Mouse (Mus musculus) midbrain, postnatal 0 days (tissue): ENCODE data around the gene Cyp2u1. TPM values are rescaled to one million over a fixed set of nuclear protein-coding genes. Genes with fewer than 3 reads are reported as not detected.

Experiments used
- ATAC-seq: fragments of 200-750 bp; cut with Nextera tagmentation; 2 replicates; pipeline ENCODE4 v1.8.0; 2017; ENCODE audit warnings: moderate number of reproducible peaks, mild to moderate bottlenecking, moderate TSS enrichment, moderate library complexity; ENCODE audit not compliant: low FRiP score
- DNase-seq: peaks from one replicate; pipeline ENCODE4 v3.0.0-alpha.2; 2015; ENCODE audit warnings: low spot score
- H3K27ac ChIP-seq: fragments of 300-500 bp; sonication (generic); 2 replicates; pipeline ENCODE4 v1.5.1; 2014; ENCODE audit warnings: low read depth, mild to moderate bottlenecking, low read length, mixed read lengths
- H3K27me3 ChIP-seq: fragments of 300-500 bp; sonication (generic); 2 replicates; pipeline ENCODE4 v1.6.1; 2014; ENCODE audit warnings: low read length, control low read depth, mixed read lengths; ENCODE audit not compliant: insufficient read depth
- H3K36me3 ChIP-seq: fragments of 300-500 bp; sonication (generic); 2 replicates; pipeline ENCODE4 v1.6.1; 2014; ENCODE audit warnings: low read length, control low read depth, mixed read lengths; ENCODE audit not compliant: insufficient read depth
- H3K4me1 ChIP-seq: fragments of 300-500 bp; sonication (generic); 2 replicates; pipeline ENCODE4 v1.6.1; 2014; ENCODE audit warnings: mild to moderate bottlenecking, control low read depth, antibody characterized with exemption, low read length, mixed read lengths; ENCODE audit not compliant: insufficient read depth
- H3K4me2 ChIP-seq: fragments of 300-500 bp; sonication (generic); 2 replicates; pipeline ENCODE4 v1.6.1; 2014; ENCODE audit warnings: low read depth, mild to moderate bottlenecking, low read length, mixed read lengths; ENCODE audit not compliant: poor library complexity, severe bottlenecking
- H3K4me3 ChIP-seq: fragments of 300-500 bp; sonication (generic); 2 replicates; pipeline ENCODE4 v1.5.1; 2014; ENCODE audit warnings: low read depth, mild to moderate bottlenecking, low read length, moderate library complexity
- H3K9ac ChIP-seq: fragments of 300-500 bp; sonication (generic); replicated peaks from 2 replicates; pipeline ENCODE4 v1.6.1; 2014; ENCODE audit warnings: mild to moderate bottlenecking, low read length, moderate library complexity, mixed read lengths; ENCODE audit not compliant: poor library complexity, severe bottlenecking
- H3K9me3 ChIP-seq: fragments of 300-500 bp; sonication (generic); 2 replicates; pipeline ENCODE4 v1.6.1; 2016; ENCODE audit warnings: low read length, control low read depth
- CTCF ChIP-seq: IDR thresholded peaks from 2 replicates; pipeline ENCODE4 v1.5.1; 2016; ENCODE audit warnings: antibody characterized with exemption, mild to moderate bottlenecking
- WGBS: fragments of 180-500 bp; shearing (Covaris S2); extraction: QIAGEN DNeasy Blood & Tissue Kit; methylation state at CpG from one replicate; pipeline ENCODE4 v1.1.7; 2014; 5-methylcytosine and 5-hydroxymethylcytosine counted together
- polyA plus RNA-seq: library from polyadenylated mRNA; unstranded; fragments of >200 nt; fragmentation: Nextera tagmentation; extraction: Ambion mirVana; gene quantifications from 2 replicates; pipeline ENCODE4 v1.2.1, GENCODE M21; 2015
- total RNA-seq: library from RNA; depleted of rRNA; stranded (reverse); fragments of >200 nt; gene quantifications from 2 replicates; pipeline ENCODE4 v1.2.3, GENCODE M21; 2014; rRNA removed

Gene Cyp2u1
- 15.2 and 17.6 TPM in 2 replicates for total RNA-seq
- polyA plus RNA-seq = 14.0 and 14.3 TPM in 2 replicates

DNA sequence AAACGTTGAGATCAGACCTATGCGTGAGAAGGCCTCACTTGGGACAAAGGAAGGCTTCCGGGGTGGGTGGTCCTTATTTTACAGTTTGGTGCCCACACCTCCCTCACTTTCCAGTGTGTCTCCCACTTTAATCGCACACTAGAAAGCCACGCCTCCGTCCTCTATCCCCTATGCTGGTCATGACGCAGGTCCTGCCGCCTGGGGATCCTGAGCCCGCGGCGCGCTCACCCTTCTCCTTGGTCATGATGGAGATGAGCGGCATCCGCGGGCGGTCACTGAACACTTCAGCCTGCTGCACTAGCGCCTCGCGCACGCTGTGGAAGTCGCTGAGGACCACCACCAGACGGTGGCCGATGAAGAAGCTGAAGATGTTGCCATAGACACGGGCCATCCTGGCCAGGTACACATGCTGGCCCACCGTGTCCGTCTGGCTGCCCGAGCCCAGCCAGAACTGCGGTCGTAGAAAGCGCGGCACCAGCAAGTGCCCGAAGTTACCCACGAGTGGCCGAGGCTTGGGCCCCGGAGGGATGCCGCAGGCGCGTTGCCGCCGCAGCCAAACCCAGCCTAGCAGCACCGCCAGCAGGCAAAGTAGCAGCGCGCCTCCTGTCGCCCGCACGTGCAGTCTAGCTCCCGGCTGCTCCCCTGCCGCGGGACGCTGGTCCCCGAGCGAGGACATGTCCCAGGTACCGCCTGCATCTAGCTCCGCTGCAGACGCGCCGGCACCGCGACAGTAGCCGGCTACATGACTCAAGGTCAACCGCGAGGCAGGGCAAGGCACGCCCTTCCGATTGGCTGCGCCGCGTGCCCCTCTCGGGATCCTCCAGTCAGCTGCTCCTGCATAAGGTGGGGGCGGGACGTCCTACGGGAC is at the start of gene Cyp2u1:
TSS of gene Cyp2u1 (minus strand) at position 776 of the 868 bp plus-strand sequence.
- peak; percentile 97 for ATAC-seq
- Histone ChIP-seq H3K36me3 (peaks cover under 1% of the 10 kb centered on the region; the same call in 1 of the 2 replicates), H3K4me3 (peak within 1 kb of the TSS; percentile 82), H3K4me2 (peak within 1 kb of the TSS; percentile 78), H3K27me3 (no peaks in the 10 kb centered on the region), H3K27ac (peak within 1 kb of the TSS; percentile 78), H3K9me3 (no peaks in the 10 kb centered on the region), H3K9ac (peak within 1 kb of the TSS; percentile 76), H3K4me1 (peaks cover 5% of the 10 kb centered on the region)
- DNase-seq = peak; percentile 92
- 1% methylated on average over 71 of the region's 71 CpGs for WGBS
- peak; percentile 49 for TF ChIP-seq CTCF

DNA sequence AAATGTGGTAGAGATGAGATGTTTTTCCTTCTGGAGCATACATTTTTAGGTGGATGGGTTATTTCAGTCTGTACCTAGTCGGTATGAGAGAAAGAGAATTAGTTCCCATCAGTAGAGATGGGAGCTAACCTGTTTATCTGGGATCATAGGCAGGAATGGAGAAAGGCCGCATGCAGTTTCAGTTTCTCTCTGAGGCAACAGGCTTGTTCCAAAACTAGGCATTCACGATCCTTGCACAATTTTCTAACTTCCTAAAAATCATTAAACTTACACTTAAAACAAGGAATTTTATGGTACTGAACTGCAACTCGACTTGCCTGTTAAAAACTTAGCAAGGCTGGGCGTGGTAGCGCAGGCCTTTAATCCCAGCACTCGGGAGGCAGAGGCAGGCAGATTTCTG is 47.5 kb upstream of the Cyp2u1 start:
- ATAC-seq (no peak), DNase-seq (no peak)
- H3K9me3 ChIP-seq = no peaks in the 10 kb centered on the region
- no peaks in the 10 kb centered on the region for H3K36me3 ChIP-seq
- H3K27me3 ChIP-seq = no peaks in the 10 kb centered on the region
- 91% methylated on average over 7 of the region's 7 CpGs for WGBS
- H3K4me2 ChIP-seq = no peak overlapping the region
- TF ChIP-seq CTCF = no peak
- H3K4me3 ChIP-seq = no peak overlapping the region
- no peak overlapping the region for H3K9ac ChIP-seq
- no peaks in the 10 kb centered on the region for H3K4me1 ChIP-seq
- H3K27ac ChIP-seq = no peak overlapping the region

DNA sequence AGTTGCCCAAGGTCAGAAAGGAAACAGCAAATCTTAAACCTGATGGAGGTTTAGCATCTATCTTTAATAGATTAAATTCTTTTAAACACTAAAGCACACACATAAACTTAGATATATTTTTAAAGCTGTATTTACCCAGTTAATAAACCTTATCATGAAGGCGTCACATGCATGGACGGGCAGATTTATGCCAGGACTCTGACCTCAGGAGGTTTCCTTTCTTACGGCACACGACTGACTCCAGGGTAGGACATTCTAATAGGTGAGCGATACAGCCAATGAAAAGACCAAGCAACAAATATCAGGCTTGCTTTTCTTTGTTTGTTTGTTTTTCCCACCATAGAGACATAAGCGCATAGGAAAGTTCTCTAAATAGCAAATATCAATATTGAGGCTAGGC is 46.0 kb upstream of the Cyp2u1 start:
- H3K9me3 ChIP-seq = no peaks in the 10 kb centered on the region
- no peak for ATAC-seq
- WGBS = 85% methylated on average over 6 of the region's 6 CpGs

DNA sequence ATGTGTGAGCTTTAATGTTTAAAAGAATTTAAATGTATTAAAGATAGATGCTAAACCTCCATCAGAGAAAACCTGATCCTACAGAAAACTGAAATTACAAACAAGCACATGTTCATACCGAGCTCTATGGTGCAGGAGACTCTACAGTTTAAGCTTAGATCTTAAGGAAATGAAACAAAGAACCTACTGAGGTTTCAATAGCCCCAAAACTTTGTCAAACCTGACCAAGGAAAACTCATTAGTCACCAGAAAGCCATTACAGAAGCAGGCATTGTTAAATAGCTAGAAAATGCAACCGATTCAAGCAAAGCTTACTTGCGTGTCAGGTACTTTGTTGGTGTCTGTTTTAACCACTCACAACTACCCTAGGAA is 45.5 kb upstream of the Cyp2u1 start:
- Histone ChIP-seq H3K9ac (no peak overlapping the region), H3K27ac (no peak overlapping the region), H3K4me1 (no peaks in the 10 kb centered on the region), H3K4me3 (no peak overlapping the region), H3K4me2 (no peak overlapping the region), H3K9me3 (no peaks in the 10 kb centered on the region), H3K27me3 (no peaks in the 10 kb centered on the region), H3K36me3 (no peaks in the 10 kb centered on the region)
- WGBS = 80% methylated on average over 3 of the region's 3 CpGs
- DNase-seq = no peak
- TF ChIP-seq CTCF = no peak
- ATAC-seq = no peak

More for the DNA sequence above, 46.0 kb upstream of the Cyp2u1 start:
- no peak for DNase-seq
- Histone ChIP-seq H3K4me2 (no peak overlapping the region), H3K27ac (no peak overlapping the region), H3K4me1 (no peaks in the 10 kb centered on the region), H3K36me3 (no peaks in the 10 kb centered on the region), H3K27me3 (no peaks in the 10 kb centered on the region), H3K4me3 (no peak overlapping the region), H3K9ac (no peak overlapping the region)
- no peak for TF ChIP-seq CTCF

DNA sequence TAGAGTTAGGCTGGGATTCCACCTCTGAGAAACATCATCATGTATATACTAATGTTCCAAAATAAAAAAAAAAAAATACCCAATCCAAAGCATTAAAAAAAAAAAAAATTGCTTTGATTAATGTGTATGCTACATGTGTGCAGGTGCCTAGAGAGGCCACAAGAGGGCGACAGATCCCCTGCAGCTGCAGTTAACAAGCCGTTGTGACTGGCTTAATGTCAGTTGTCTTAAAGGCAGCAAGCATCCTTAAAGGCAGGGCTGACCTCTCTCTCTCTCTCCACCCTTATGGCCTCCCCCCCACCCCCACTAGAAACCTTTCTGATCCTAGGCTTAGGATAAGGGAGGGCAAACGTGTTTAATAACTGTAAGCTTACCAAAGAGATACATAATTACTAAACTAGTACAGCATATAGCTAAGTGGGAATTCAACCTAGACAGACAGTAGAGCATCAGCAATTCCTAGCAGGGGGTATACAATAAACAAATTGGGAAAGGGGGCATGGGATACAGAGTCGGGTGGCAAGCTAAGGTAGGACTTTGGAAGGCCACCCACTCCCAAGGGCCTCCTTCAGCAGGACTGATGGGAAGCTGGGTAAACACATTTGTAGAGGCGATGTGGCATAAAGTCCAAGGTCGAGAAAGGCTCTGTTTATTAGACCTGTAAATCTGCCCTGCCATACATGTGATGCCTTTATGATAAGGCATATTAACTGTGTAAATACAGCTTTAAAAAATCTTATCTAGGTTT is 45.0 kb upstream of the Cyp2u1 start:
- ATAC-seq (no peak), DNase-seq (peak; percentile 43)
- Histone ChIP-seq H3K9ac (no peak overlapping the region), H3K9me3 (no peaks in the 10 kb centered on the region), H3K27me3 (no peaks in the 10 kb centered on the region), H3K4me2 (no peak overlapping the region), H3K4me1 (no peaks in the 10 kb centered on the region), H3K36me3 (no peaks in the 10 kb centered on the region), H3K27ac (no peak overlapping the region), H3K4me3 (no peak overlapping the region)
- TF ChIP-seq CTCF = peak; percentile 76
- WGBS = 63% methylated on average over 6 of the region's 6 CpGs

DNA sequence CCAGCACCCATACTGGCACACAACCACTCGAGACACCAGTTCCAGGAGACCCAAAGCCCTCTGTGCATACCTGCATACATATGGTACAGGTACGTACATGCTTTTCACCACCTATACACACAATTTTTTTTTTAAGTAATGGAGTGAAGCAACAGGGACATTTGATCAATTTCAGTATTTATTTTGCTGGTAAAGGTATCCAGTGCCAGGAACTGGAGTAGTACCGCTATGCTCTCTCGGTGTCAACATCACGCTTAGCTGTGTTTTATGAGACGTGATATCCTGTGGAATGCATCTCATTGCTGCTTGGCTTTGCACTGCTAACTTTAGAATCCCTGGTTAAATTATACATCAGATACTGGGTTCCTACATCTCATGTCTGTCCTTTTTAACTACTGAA is 42.9 kb upstream of the Cyp2u1 start:
- Histone ChIP-seq H3K9me3 (no peaks in the 10 kb centered on the region), H3K4me3 (no peak overlapping the region), H3K36me3 (no peaks in the 10 kb centered on the region), H3K9ac (no peak overlapping the region), H3K27ac (no peak overlapping the region), H3K4me2 (no peak overlapping the region), H3K4me1 (no peaks in the 10 kb centered on the region), H3K27me3 (no peaks in the 10 kb centered on the region)
- WGBS = 97% methylated on average over 6 of the region's 6 CpGs
- DNase-seq (no peak), ATAC-seq (no peak)
- no peak for TF ChIP-seq CTCF
